8 mouse cellular contexts compared by ENCODE assay signal in the genomic region with DNA sequence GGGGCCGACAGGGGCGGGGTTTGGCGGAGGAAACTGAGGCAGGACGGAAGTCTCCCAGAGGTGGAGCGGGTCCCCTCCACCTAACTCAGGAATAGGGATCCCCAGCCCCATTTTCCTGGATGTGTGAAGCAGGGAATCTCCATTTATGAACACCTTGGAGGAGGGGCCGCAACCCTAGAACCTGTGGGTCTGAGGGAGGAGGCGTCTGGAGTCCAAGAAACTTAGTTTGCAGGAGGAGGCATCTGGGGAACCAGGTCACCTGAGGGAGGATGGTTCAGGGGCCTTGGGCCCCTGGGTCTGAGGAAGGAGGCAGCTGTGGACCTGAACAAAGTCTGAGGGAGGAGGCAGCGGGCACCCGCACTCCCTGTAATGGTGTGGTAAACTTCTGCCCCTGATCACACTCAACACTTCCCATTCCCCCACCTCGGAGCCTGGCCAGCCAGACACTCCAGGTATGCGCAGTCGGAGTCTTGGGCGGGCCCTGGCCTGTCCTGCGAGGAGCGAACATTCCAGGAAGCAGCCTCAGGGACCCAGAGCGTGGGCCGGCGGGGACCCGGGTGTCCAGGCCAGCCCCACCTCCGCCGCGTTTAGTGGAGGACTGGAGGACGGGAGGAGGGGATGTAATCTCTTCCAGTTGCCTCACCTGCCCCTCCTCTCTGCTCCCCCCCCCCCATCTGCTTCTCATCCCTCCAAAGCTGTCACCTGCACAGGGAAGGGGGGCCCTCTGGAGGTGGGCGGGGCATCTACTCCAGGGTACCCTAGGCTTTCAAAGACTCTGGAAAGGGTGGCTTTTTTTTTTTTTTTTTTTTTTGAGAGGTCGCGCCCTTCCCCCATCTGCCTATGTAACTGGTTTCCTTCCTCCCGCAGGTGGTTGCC. TPM values are rescaled to one million over a fixed set of nuclear protein-coding genes. Genes with fewer than 3 reads are reported as not detected.
DNase-seq lines count a peak whose midpoint lies in the region; ATAC-seq and TF ChIP-seq lines count a peak whose summit lies in the region.

No protein-coding gene starts in this region.

- CTCF ChIA-PET in Patski (lab: Charles Lee), result interaction anchor here (0.6 kb wide), 1 partner anchor 11 kb away, joined by 3 read pairs; no protein-coding TSS in a partner anchor

- no peak overlapping the region for H3K27ac ChIP-seq in hindbrain, embryonic 14.5 days
- no peak overlapping the region for H3K27ac ChIP-seq in liver, embryonic 16.5 days (ENCODE audit: low read length)
- H3K27ac ChIP-seq in neural tube, embryonic 14.5 days (ENCODE audit: low read depth, low read length), result no peak overlapping the region

- H3K27me3 ChIP-seq in Patski, result peaks cover 14% of the 10 kb centered on the region
- peaks cover 99% of the 10 kb centered on the region for H3K27me3 ChIP-seq in hindbrain, embryonic 14.5 days (ENCODE audit: control insufficient read depth, insufficient read depth, low read length)
- peaks cover 96% of the 10 kb centered on the region for H3K27me3 ChIP-seq in liver, embryonic 16.5 days (ENCODE audit: control insufficient read depth, insufficient read depth, low read depth, low read length)
- H3K27me3 ChIP-seq in neural tube, embryonic 14.5 days (ENCODE audit: control insufficient read depth, insufficient read depth, low read length), result peaks cover 77% of the 10 kb centered on the region

- H3K4me1 ChIP-seq in hindbrain, embryonic 14.5 days (replicated peaks; ENCODE audit: control insufficient read depth, insufficient read depth, low read length), result peaks cover 10% of the 10 kb centered on the region
- peaks cover 13% of the 10 kb centered on the region for H3K4me1 ChIP-seq in liver, embryonic 16.5 days (ENCODE audit: control insufficient read depth, low read depth, low read length)
- peaks cover 4% of the 10 kb centered on the region; the same call in 1 of the 2 replicates for H3K4me1 ChIP-seq in neural tube, embryonic 14.5 days (ENCODE audit: control insufficient read depth, insufficient read depth, low read length)

- H3K4me3 ChIP-seq in hindbrain, embryonic 14.5 days (replicated peaks; ENCODE audit: low read length), result peak overlapping the region; percentile 41
- peak overlapping the region; percentile 51 for H3K4me3 ChIP-seq in liver, embryonic 16.5 days (ENCODE audit: low read depth, low read length)
- peak overlapping the region; percentile 44 for H3K4me3 ChIP-seq in neural tube, embryonic 14.5 days (ENCODE audit: low read depth, low read length)

- POLR2A ChIA-PET in Patski (lab: Charles Lee), result interaction anchor here (0.6 kb wide), 1 partner anchor 136 kb away, joined by 3 read pairs; no protein-coding TSS in a partner anchor

- H3K4me2 ChIP-seq in hindbrain, embryonic 14.5 days (replicated peaks), result peak overlapping the region; percentile 69
- peak overlapping the region; percentile 61 for H3K4me2 ChIP-seq in liver, embryonic 16.5 days (ENCODE audit: low read depth, low read length)
- H3K4me2 ChIP-seq in neural tube, embryonic 14.5 days (ENCODE audit: low read depth, low read length), result peak overlapping the region; percentile 84

- H3K9me3 ChIP-seq in hindbrain, embryonic 14.5 days (ENCODE audit: control insufficient read depth, low read length), result no peaks in the 10 kb centered on the region
- no peaks in the 10 kb centered on the region for H3K9me3 ChIP-seq in liver, embryonic 16.5 days (replicated peaks; ENCODE audit: control insufficient read depth, low read length)
- no peaks in the 10 kb centered on the region for H3K9me3 ChIP-seq in neural tube, embryonic 14.5 days (ENCODE audit: control insufficient read depth, low read length)

- peak overlapping the region; percentile 54 for H3K9ac ChIP-seq in hindbrain, embryonic 14.5 days
- 0 out of 2 replicates have a peak overlapping the region, but pooled peaks have one; percentile 11 for H3K9ac ChIP-seq in liver, embryonic 16.5 days (ENCODE audit: low read depth, low read length)
- H3K9ac ChIP-seq in neural tube, embryonic 14.5 days (replicated peaks; ENCODE audit: low read depth, low read length), result peak overlapping the region; percentile 42

- no peak for TF ChIP-seq CTCF in Patski (IDR thresholded peaks at IDR 0.05)

- in situ Hi-C loops in Patski (cut with MboI; ENCODE audit: low pct_unique_long_range_greater_than_20kb), result no loop called here

- no peaks in the 10 kb centered on the region for H3K36me3 ChIP-seq in hindbrain, embryonic 14.5 days (replicated peaks; ENCODE audit: control insufficient read depth, insufficient read depth)
- H3K36me3 ChIP-seq in liver, embryonic 16.5 days (ENCODE audit: control insufficient read depth, insufficient read depth), result no peaks in the 10 kb centered on the region
- H3K36me3 ChIP-seq in neural tube, embryonic 14.5 days (ENCODE audit: control insufficient read depth, insufficient read depth, low read length), result no peaks in the 10 kb centered on the region

- 3% methylated on average over 27 of the region's 27 CpGs for WGBS in hindbrain, embryonic 14.5 days
- 2% methylated on average over 27 of the region's 27 CpGs for WGBS in liver, embryonic 16.5 days (ENCODE audit: insufficient replicate concordance)
- 2% methylated on average over 27 of the region's 27 CpGs for WGBS in neural tube, embryonic 14.5 days

- peak; percentile 15 for ATAC-seq in CD4-positive, CD25-positive, alpha-beta regulatory T cell, adult 4 months
- peak; percentile 5 for ATAC-seq in Patski
- no peak for ATAC-seq in hindbrain, embryonic 14.5 days (ENCODE audit: low FRiP score)
- ATAC-seq in liver, embryonic 16.5 days (ENCODE audit: low read depth), result no peak
- no peak for ATAC-seq in neural tube, embryonic 14.5 days (ENCODE audit: low read depth)
- no peak for ATAC-seq in activated CD4-positive, CD25-positive, alpha-beta regulatory T cell, adult 4 months

- DNase-seq in Patski (ENCODE audit: low read depth, low spot score), result no peak
- no peak for DNase-seq in hindbrain, embryonic 14.5 days (ENCODE audit: low spot score)
- DNase-seq in cerebellum, adult 11 months, result no peak
- DNase-seq in T-cell, adult 2 months (ENCODE audit: low spot score), result no peak

RNA-seq across cellular contexts. Expression of gene Ntf5, which starts 0.6 kb away (rescaled TPM):
- polyA plus RNA-seq in CD4-positive, CD25-positive, alpha-beta regulatory T cell, adult 4 months (2017; shearing (Covaris generic)), result not detected
- polyA plus RNA-seq in Patski (2021), result 3.0 TPM
- polyA plus RNA-seq in hindbrain, embryonic 14.5 days (2014; fragmentation: Nextera tagmentation; extraction: Ambion mirVana), result 0.13 TPM in 1 of 2 replicates, not detected in the other
- 0.09 and 0.26 TPM in 2 replicates for polyA plus RNA-seq in liver, embryonic 16.5 days (2015; fragmentation: Nextera tagmentation; extraction: Ambion mirVana)
- not detected in 2 replicates for polyA plus RNA-seq in neural tube, embryonic 14.5 days (2014; fragmentation: Nextera tagmentation; extraction: Ambion mirVana)
- not detected for polyA plus RNA-seq in activated CD4-positive, CD25-positive, alpha-beta regulatory T cell, adult 4 months (2017; shearing (Covaris generic))

RNA-seq across cellular contexts. Expression of gene Lhb, which starts 6.5 kb away (rescaled TPM):
- polyA plus RNA-seq in CD4-positive, CD25-positive, alpha-beta regulatory T cell, adult 4 months (2017; shearing (Covaris generic)), result not detected
- 0.14 TPM for polyA plus RNA-seq in Patski (2021)
- polyA plus RNA-seq in hindbrain, embryonic 14.5 days (2014; fragmentation: Nextera tagmentation; extraction: Ambion mirVana), result 1.2 and 2.0 TPM in 2 replicates
- polyA plus RNA-seq in liver, embryonic 16.5 days (2015; fragmentation: Nextera tagmentation; extraction: Ambion mirVana), result not detected in 2 replicates
- not detected in 2 replicates for polyA plus RNA-seq in neural tube, embryonic 14.5 days (2014; fragmentation: Nextera tagmentation; extraction: Ambion mirVana)
- not detected for polyA plus RNA-seq in activated CD4-positive, CD25-positive, alpha-beta regulatory T cell, adult 4 months (2017; shearing (Covaris generic))

RNA-seq across cellular contexts. Expression of gene Kcna7, which starts 8.6 kb away (rescaled TPM):
- polyA plus RNA-seq in CD4-positive, CD25-positive, alpha-beta regulatory T cell, adult 4 months (2017; shearing (Covaris generic)), result not detected
- polyA plus RNA-seq in Patski (2021), result 0.27 TPM
- polyA plus RNA-seq in hindbrain, embryonic 14.5 days (2014; fragmentation: Nextera tagmentation; extraction: Ambion mirVana), result not detected in 2 replicates
- polyA plus RNA-seq in liver, embryonic 16.5 days (2015; fragmentation: Nextera tagmentation; extraction: Ambion mirVana), result not detected in 2 replicates
- not detected in 2 replicates for polyA plus RNA-seq in neural tube, embryonic 14.5 days (2014; fragmentation: Nextera tagmentation; extraction: Ambion mirVana)
- not detected for polyA plus RNA-seq in activated CD4-positive, CD25-positive, alpha-beta regulatory T cell, adult 4 months (2017; shearing (Covaris generic))

RNA-seq across cellular contexts. Expression of gene Snrnp70, which starts 18.6 kb away (rescaled TPM):
- 100 to 1,000 TPM in 1 of 2 experiments, 10 to 100 TPM in 1; 82.1 to 130 TPM for polyA plus RNA-seq in CD4-positive, CD25-positive, alpha-beta regulatory T cell, adult 4 months (2017; shearing (Covaris generic))
- 328 TPM for polyA plus RNA-seq in Patski (2021)
- 61.4 and 72.3 TPM in 2 replicates for polyA plus RNA-seq in hindbrain, embryonic 14.5 days (2014; fragmentation: Nextera tagmentation; extraction: Ambion mirVana)
- polyA plus RNA-seq in liver, embryonic 16.5 days (2015; fragmentation: Nextera tagmentation; extraction: Ambion mirVana), result 64.2 and 70.1 TPM in 2 replicates
- 76.1 and 93.7 TPM in 2 replicates for polyA plus RNA-seq in neural tube, embryonic 14.5 days (2014; fragmentation: Nextera tagmentation; extraction: Ambion mirVana)
- 100 to 1,000 TPM in 1 of 2 experiments, 10 to 100 TPM in 1; 68.1 to 108 TPM for polyA plus RNA-seq in activated CD4-positive, CD25-positive, alpha-beta regulatory T cell, adult 4 months (2017; shearing (Covaris generic))

RNA-seq across cellular contexts. Expression of gene Gys1, which starts 20.5 kb away (rescaled TPM):
- 10 to 100 TPM in 1 of 2 experiments, 1 to 10 TPM in 1; 9.2 to 18.2 TPM for polyA plus RNA-seq in CD4-positive, CD25-positive, alpha-beta regulatory T cell, adult 4 months (2017; shearing (Covaris generic))
- polyA plus RNA-seq in Patski (2021), result 59.3 TPM
- 17.8 and 21.6 TPM in 2 replicates for polyA plus RNA-seq in hindbrain, embryonic 14.5 days (2014; fragmentation: Nextera tagmentation; extraction: Ambion mirVana)
- 7.6 and 8.9 TPM in 2 replicates for polyA plus RNA-seq in liver, embryonic 16.5 days (2015; fragmentation: Nextera tagmentation; extraction: Ambion mirVana)
- polyA plus RNA-seq in neural tube, embryonic 14.5 days (2014; fragmentation: Nextera tagmentation; extraction: Ambion mirVana), result 18.1 and 19.9 TPM in 2 replicates
- polyA plus RNA-seq in activated CD4-positive, CD25-positive, alpha-beta regulatory T cell, adult 4 months (2017; shearing (Covaris generic)), result 1 to 10 TPM; 9.3 to 9.8 TPM

Comparison
In these comparisons a context has a peak if more than half of its experiments do, and no peak if none do; other contexts are left out.
1. ATAC-seq: peak in CD4-positive, CD25-positive, alpha-beta regulatory T cell, adult 4 months (single experiment) and Patski (single experiment); none in hindbrain, embryonic 14.5 days (single experiment), liver, embryonic 16.5 days (single experiment), neural tube, embryonic 14.5 days (single experiment) and activated CD4-positive, CD25-positive, alpha-beta regulatory T cell, adult 4 months (single experiment).
2. Peak in every context shown above with its lines, with median percentiles within 50 percentile points of each other: H3K4me2 ChIP-seq, H3K4me3 ChIP-seq and H3K9ac ChIP-seq.